Comparison of ENCODE assay signal across 9 mouse cellular contexts in genomic region chr11:101851042-101851441, GRCm38 (mm10). TPM values are rescaled to one million over a fixed set of nuclear protein-coding genes. Genes with fewer than 3 reads are reported as not detected.
DNase-seq lines count a peak whose midpoint lies in the region; ATAC-seq lines count a peak whose summit lies in the region.
"Had no signal": no experiment of that assay in that cellular context is flagged by ENCODE, and none has a peak within 500 bp of the region (broad histone marks: within the 10 kb centered on the region; RNA-seq: fewer than 3 reads in every experiment).

No protein-coding gene starts in this region.

- H3K4me1 ChIP-seq in lung, embryonic 16.5 days (replicated peaks; ENCODE audit: control insufficient read depth, insufficient read depth, low read length) = peaks cover 11% of the 10 kb centered on the region
- peaks cover 13% of the 10 kb centered on the region for H3K4me1 ChIP-seq in heart, embryonic 13.5 days
- peaks cover 7% of the 10 kb centered on the region for H3K4me1 ChIP-seq in stomach, embryonic 14.5 days (ENCODE audit: control insufficient read depth, insufficient read depth, low read length)

- ATAC-seq in lung, embryonic 16.5 days (ENCODE audit: low read depth) = peak; percentile 55; the same call in 1 of the 2 replicates
- no peak for ATAC-seq in heart, embryonic 13.5 days (ENCODE audit: extremely low read depth, insufficient number of reproducible peaks, low FRiP score, low TSS enrichment)
- ATAC-seq in stomach, embryonic 14.5 days (ENCODE audit: insufficient number of reproducible peaks, insufficient read depth, low FRiP score, low read depth) = no peak
- ATAC-seq: forebrain, embryonic 14.5 days had no signal

- no peak overlapping the region for H3K4me2 ChIP-seq in lung, embryonic 16.5 days (ENCODE audit: low read depth, low read length)
- no peak overlapping the region for H3K4me2 ChIP-seq in heart, embryonic 13.5 days
- no peak overlapping the region for H3K4me2 ChIP-seq in stomach, embryonic 14.5 days (replicated peaks; ENCODE audit: low read depth, low read length)
- H3K4me2 ChIP-seq: neural tube, embryonic 13.5 days had no signal

- no peak overlapping the region for H3K9ac ChIP-seq in lung, embryonic 16.5 days (ENCODE audit: low read length)
- H3K9ac ChIP-seq in heart, embryonic 13.5 days = no peak overlapping the region
- no peak overlapping the region for H3K9ac ChIP-seq in stomach, embryonic 14.5 days (replicated peaks; ENCODE audit: low read depth, low read length)
- H3K9ac ChIP-seq: neural tube, embryonic 13.5 days had no signal

- 52% methylated on average over 7 of the region's 7 CpGs for WGBS in lung, embryonic 16.5 days
- 64% methylated on average over 7 of the region's 7 CpGs for WGBS in heart, embryonic 13.5 days
- WGBS in stomach, embryonic 14.5 days = 54% methylated on average over 7 of the region's 7 CpGs

- DNase-seq in lung, postnatal 25 days (ENCODE audit: low spot score) = no peak
- DNase-seq in cerebellum, postnatal 25 days = peak; percentile 74 to 75
- no peak for DNase-seq in thymus, postnatal 10 days (ENCODE audit: low spot score in 2 of 2)
- no peak for DNase-seq in ovary, postnatal 14 days (ENCODE audit: low spot score)

- H3K27me3 ChIP-seq in lung, embryonic 16.5 days (ENCODE audit: control insufficient read depth, insufficient read depth, low read depth, low read length) = no peaks in the 10 kb centered on the region
- H3K27me3 ChIP-seq in heart, embryonic 13.5 days (replicated peaks) = no peaks in the 10 kb centered on the region
- H3K27me3 ChIP-seq in stomach, embryonic 14.5 days (ENCODE audit: control insufficient read depth, insufficient read depth, low read length) = no peaks in the 10 kb centered on the region
- H3K27me3 ChIP-seq: neural tube, embryonic 13.5 days had no signal

- H3K9me3 ChIP-seq in lung, embryonic 16.5 days (ENCODE audit: control insufficient read depth, low read length) = no peaks in the 10 kb centered on the region
- H3K9me3 ChIP-seq in heart, embryonic 13.5 days = no peaks in the 10 kb centered on the region
- H3K9me3 ChIP-seq in stomach, embryonic 14.5 days (ENCODE audit: control insufficient read depth, low read depth, low read length) = no peaks in the 10 kb centered on the region
- H3K9me3 ChIP-seq: neural tube, embryonic 13.5 days had no signal

- no peaks in the 10 kb centered on the region for H3K36me3 ChIP-seq in lung, embryonic 16.5 days (ENCODE audit: control insufficient read depth, insufficient read depth, low read length)
- no peaks in the 10 kb centered on the region for H3K36me3 ChIP-seq in heart, embryonic 13.5 days
- H3K36me3 ChIP-seq in stomach, embryonic 14.5 days (ENCODE audit: control insufficient read depth, insufficient read depth, low read length) = no peaks in the 10 kb centered on the region
- H3K36me3 ChIP-seq: neural tube, embryonic 13.5 days had no signal

- H3K4me3 ChIP-seq in lung, embryonic 16.5 days (ENCODE audit: low read length) = no peak overlapping the region
- no peak overlapping the region for H3K4me3 ChIP-seq in heart, embryonic 13.5 days
- H3K4me3 ChIP-seq in stomach, embryonic 14.5 days (ENCODE audit: low read depth, low read length) = no peak overlapping the region
- H3K4me3 ChIP-seq: neural tube, embryonic 13.5 days had no signal

- H3K27ac ChIP-seq in lung, embryonic 16.5 days (ENCODE audit: low read length) = no peak overlapping the region
- H3K27ac ChIP-seq in heart, embryonic 13.5 days (replicated peaks) = peak overlapping the region; percentile 46
- H3K27ac ChIP-seq in stomach, embryonic 14.5 days (ENCODE audit: low read length) = peak overlapping the region; percentile 68; the same call in 1 of the 2 replicates
- H3K27ac ChIP-seq: neural tube, embryonic 13.5 days had no signal

RNA-seq across cellular contexts. Expression of gene Meox1, which starts 43.1 kb away (rescaled TPM):
- polyA plus RNA-seq in lung, embryonic 16.5 days (2015; fragmentation: Nextera tagmentation; extraction: Ambion mirVana) = 11.7 and 12.4 TPM in 2 replicates
- polyA plus RNA-seq in heart, embryonic 13.5 days (2015; fragmentation: Nextera tagmentation; extraction: Ambion mirVana) = 15.6 and 19.4 TPM in 2 replicates
- 5.2 and 5.6 TPM in 2 replicates for polyA plus RNA-seq in stomach, embryonic 14.5 days (2014; fragmentation: Nextera tagmentation; extraction: Ambion mirVana)

Comparison
In these comparisons a context has a peak if more than half of its experiments do, and no peak if none do; other contexts are left out.
1. DNase-seq: peak in cerebellum, postnatal 25 days (2 of 2); none in lung, postnatal 25 days (single experiment), thymus, postnatal 10 days (0 of 2) and ovary, postnatal 14 days (single experiment).